Mouse (Mus musculus): ENCODE data around the gene Gprc5a.

DNA sequence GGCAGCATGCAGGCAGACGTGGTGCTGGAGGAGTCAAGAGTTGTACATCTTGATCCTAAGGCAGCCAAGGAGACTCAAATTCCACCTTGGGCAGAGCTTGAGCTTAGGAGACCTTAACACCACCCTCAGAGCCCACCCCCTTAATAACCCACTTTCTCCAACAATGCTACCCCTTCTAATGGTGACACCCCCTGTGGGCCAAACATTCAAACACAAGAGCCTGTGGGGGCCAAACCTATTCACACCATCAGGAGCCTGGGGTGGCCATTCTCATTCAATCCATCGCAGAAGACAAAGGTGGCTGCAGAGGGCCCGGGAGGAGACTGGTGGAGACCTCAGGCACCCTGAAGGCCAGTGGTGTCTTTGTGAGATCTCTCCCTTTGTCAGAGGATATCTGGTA is 23.5 kb upstream of the Gprc5a start:
- no peak for TF ChIP-seq CTCF (IDR thresholded peaks at IDR 0.05; ENCODE audit: control insufficient read depth, insufficient read depth, insufficient replicate concordance, low read depth, low read length)
- no peak for TF ChIP-seq POLR2A (IDR thresholded peaks at IDR 0.05; ENCODE audit: control insufficient read depth, low read depth, low read length)

All from testis, adult 2 months (tissue).